In the genomic region with DNA sequence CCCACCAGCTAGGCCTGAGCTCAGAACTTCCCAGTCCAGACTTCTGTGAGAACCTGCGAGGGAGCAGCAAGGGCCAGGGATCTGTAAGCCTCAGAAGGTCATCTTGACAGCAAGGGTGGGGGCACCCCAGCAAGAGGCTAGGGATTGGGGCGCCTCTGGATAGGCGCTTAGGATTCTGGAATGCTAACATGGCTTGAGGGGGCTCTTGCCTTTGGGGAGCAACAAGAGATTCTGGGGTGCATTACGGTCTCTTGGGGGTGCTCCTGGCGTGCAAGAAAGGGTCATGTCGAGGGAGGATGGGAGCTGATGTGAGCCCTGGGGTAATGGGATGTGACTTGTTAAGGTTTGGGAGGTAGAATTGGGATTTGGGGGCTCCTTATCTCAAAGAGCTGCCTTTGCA, we compare ENCODE assay signal across 8 mouse cellular contexts. TPM values are rescaled to one million over a fixed set of nuclear protein-coding genes. Genes with fewer than 3 reads are reported as not detected.
DNase-seq lines count a peak whose midpoint lies in the region; ATAC-seq and TF ChIP-seq lines count a peak whose summit lies in the region.

No protein-coding gene starts in this region.

- peak overlapping the region; percentile 20 for H3K27ac ChIP-seq in ES-Bruce4 (ENCODE audit: insufficient read depth, low read length)
- H3K27ac ChIP-seq in heart, embryonic 16.5 days (ENCODE audit: low read length), result peak overlapping the region; percentile 81
- H3K27ac ChIP-seq in liver, embryonic 16.5 days (ENCODE audit: low read length), result no peak overlapping the region

- peak; percentile 26 for DNase-seq in gastrocnemius, postnatal 10 days
- DNase-seq in gastrocnemius, postnatal 4 days (ENCODE audit: low spot score in 2 of 2), result no peak
- DNase-seq in right cerebral cortex, postnatal 36 days (ENCODE audit: low spot score in 2 of 2), result no peak

- H3K4me1 ChIP-seq in ES-Bruce4 (ENCODE audit: control insufficient read depth, insufficient read depth, low read length), result peaks cover 3% of the 10 kb centered on the region
- H3K4me1 ChIP-seq in heart, embryonic 16.5 days (ENCODE audit: control insufficient read depth, insufficient read depth, low read length), result peaks cover 35% of the 10 kb centered on the region
- H3K4me1 ChIP-seq in liver, embryonic 16.5 days (ENCODE audit: control insufficient read depth, low read depth, low read length), result peaks cover 13% of the 10 kb centered on the region; the same call in 1 of the 2 replicates

- H3K9ac ChIP-seq in ES-Bruce4 (ENCODE audit: low read depth, poor library complexity, severe bottlenecking), result peak overlapping the region; percentile 62
- peak overlapping the region; percentile 65 for H3K9ac ChIP-seq in heart, embryonic 16.5 days (ENCODE audit: low read length)
- no peak overlapping the region for H3K9ac ChIP-seq in liver, embryonic 16.5 days (ENCODE audit: low read depth, low read length)

- no peaks in the 10 kb centered on the region for H3K9me3 ChIP-seq in ES-Bruce4 (replicated peaks; ENCODE audit: control insufficient read depth, insufficient read depth, low read length, poor library complexity, severe bottlenecking)
- H3K9me3 ChIP-seq in heart, embryonic 16.5 days (replicated peaks; ENCODE audit: control insufficient read depth, low read length), result peaks cover 6% of the 10 kb centered on the region
- no peaks in the 10 kb centered on the region for H3K9me3 ChIP-seq in liver, embryonic 16.5 days (replicated peaks; ENCODE audit: control insufficient read depth, low read length)

- H3K27me3 ChIP-seq in ES-Bruce4 (ENCODE audit: control insufficient read depth, insufficient read depth, low read length, poor library complexity, severe bottlenecking), result no peaks in the 10 kb centered on the region
- no peaks in the 10 kb centered on the region for H3K27me3 ChIP-seq in heart, embryonic 16.5 days (ENCODE audit: control insufficient read depth, insufficient read depth, low read length)
- peaks cover 14% of the 10 kb centered on the region for H3K27me3 ChIP-seq in liver, embryonic 16.5 days (ENCODE audit: control insufficient read depth, insufficient read depth, low read depth, low read length)

- no peak for TF ChIP-seq CTCF in ES-Bruce4 (IDR thresholded peaks at IDR 0.05; ENCODE audit: low read depth, low read length)

- no peak for TF ChIP-seq POLR2A in ES-Bruce4 (IDR thresholded peaks at IDR 0.05; ENCODE audit: insufficient read depth, low read length)

- peak overlapping the region; percentile 96 for H3K4me2 ChIP-seq in heart, embryonic 16.5 days (ENCODE audit: low read depth, low read length)
- H3K4me2 ChIP-seq in liver, embryonic 16.5 days (ENCODE audit: low read depth, low read length), result peak overlapping the region; percentile 70; the same call in 1 of the 2 replicates

- WGBS in heart, embryonic 16.5 days, result 34% methylated on average over 6 of the region's 6 CpGs
- WGBS in liver, embryonic 16.5 days (ENCODE audit: insufficient replicate concordance), result 46% methylated on average over 6 of the region's 6 CpGs

- TF ChIP-seq EP300 in ES-Bruce4 (IDR thresholded peaks at IDR 0.05; ENCODE audit: insufficient read depth, low read depth, low read length), result no peak

- no peaks in the 10 kb centered on the region for H3K36me3 ChIP-seq in ES-Bruce4 (ENCODE audit: control insufficient read depth, insufficient read depth, low read length, poor library complexity, severe bottlenecking)
- 0 out of 2 replicates have a peak, but pooled peaks cover 2% of the 10 kb centered on the region for H3K36me3 ChIP-seq in heart, embryonic 16.5 days (ENCODE audit: control insufficient read depth, insufficient read depth)
- H3K36me3 ChIP-seq in liver, embryonic 16.5 days (ENCODE audit: control insufficient read depth, insufficient read depth), result no peaks in the 10 kb centered on the region

- ATAC-seq in heart, embryonic 16.5 days (replicated peaks; ENCODE audit: extremely low read depth, insufficient read depth, low FRiP score), result no peak
- no peak for ATAC-seq in liver, embryonic 16.5 days (ENCODE audit: low read depth)
- no peak for ATAC-seq in granulocyte monocyte progenitor cell, adult 5-6 weeks (replicated peaks; ENCODE audit: poor library complexity, severe bottlenecking)
- ATAC-seq in megakaryocyte, adult 5-6 weeks (ENCODE audit: poor library complexity, severe bottlenecking), result no peak

- H3K4me3 ChIP-seq in ES-Bruce4 (ENCODE audit: low read depth, low read length), result peak overlapping the region; percentile 68
- H3K4me3 ChIP-seq in heart, embryonic 16.5 days (ENCODE audit: low read length), result peak overlapping the region; percentile 62
- peak overlapping the region; percentile 58 for H3K4me3 ChIP-seq in liver, embryonic 16.5 days (ENCODE audit: low read depth, low read length)

RNA-seq across cellular contexts. Expression of gene Slc27a1, which starts 0.3 kb away (rescaled TPM):
- total RNA-seq in gastrocnemius, postnatal 10 days (2021), result 10 to 100 TPM; 39.7 to 41.1 TPM
- total RNA-seq in gastrocnemius, postnatal 4 days (2021), result 10 to 100 TPM; 51.7 to 52.8 TPM
- polyA plus RNA-seq in ES-Bruce4 (2011; ENCODE audit: insufficient read depth, insufficient read length, low read depth, missing spikeins), result 21.8 and 27.3 TPM in 2 replicates
- polyA plus RNA-seq in heart, embryonic 16.5 days (2015; fragmentation: Nextera tagmentation; extraction: Ambion mirVana), result 25.1 and 26.2 TPM in 2 replicates
- 2.8 and 3.2 TPM in 2 replicates for polyA plus RNA-seq in liver, embryonic 16.5 days (2015; fragmentation: Nextera tagmentation; extraction: Ambion mirVana)
- 7.8 and 10.2 TPM in 2 replicates for total RNA-seq in granulocyte monocyte progenitor cell, adult 5-6 weeks (2014; fragmentation: Nextera tagmentation)
- total RNA-seq in granulocyte monocyte progenitor cell, adult 5-6 weeks (2017), result 3.3 and 6.2 TPM in 2 replicates
- 1.5 and 2.0 TPM in 2 replicates for total RNA-seq in megakaryocyte, adult 5-6 weeks (2015)
- 2.8 and 3.9 TPM in 2 replicates for total RNA-seq in megakaryocyte, adult 5-6 weeks (2017)

RNA-seq across cellular contexts. Expression of gene Nxnl1, which starts 2.5 kb away (rescaled TPM):
- under 1 TPM in 1 of 2 experiments, not detected in 1; 0.14 TPM for total RNA-seq in gastrocnemius, postnatal 10 days (2021)
- total RNA-seq in gastrocnemius, postnatal 4 days (2021), result under 1 TPM; 0.26 to 0.29 TPM
- polyA plus RNA-seq in ES-Bruce4 (2011; ENCODE audit: insufficient read depth, insufficient read length, low read depth, missing spikeins), result not detected in 2 replicates
- 0.06 and 0.18 TPM in 2 replicates for polyA plus RNA-seq in heart, embryonic 16.5 days (2015; fragmentation: Nextera tagmentation; extraction: Ambion mirVana)
- polyA plus RNA-seq in liver, embryonic 16.5 days (2015; fragmentation: Nextera tagmentation; extraction: Ambion mirVana), result 0.05 TPM in 1 of 2 replicates, not detected in the other
- not detected in 2 replicates for total RNA-seq in granulocyte monocyte progenitor cell, adult 5-6 weeks (2014; fragmentation: Nextera tagmentation)
- total RNA-seq in granulocyte monocyte progenitor cell, adult 5-6 weeks (2017), result 0.36 TPM in 1 of 2 replicates, not detected in the other
- total RNA-seq in megakaryocyte, adult 5-6 weeks (2015), result not detected in 2 replicates
- 0.11 TPM in 1 of 2 replicates, not detected in the other for total RNA-seq in megakaryocyte, adult 5-6 weeks (2017)

RNA-seq across cellular contexts. Expression of gene Tmem221, which starts 10.3 kb away (rescaled TPM):
- under 1 TPM in 1 of 2 experiments, not detected in 1; 0.14 TPM for total RNA-seq in gastrocnemius, postnatal 10 days (2021)
- under 1 TPM in 1 of 2 experiments, not detected in 1; 0.21 TPM for total RNA-seq in gastrocnemius, postnatal 4 days (2021)
- polyA plus RNA-seq in ES-Bruce4 (2011; ENCODE audit: insufficient read depth, insufficient read length, low read depth, missing spikeins), result 2.2 and 2.4 TPM in 2 replicates
- 0.99 and 1.4 TPM in 2 replicates for polyA plus RNA-seq in heart, embryonic 16.5 days (2015; fragmentation: Nextera tagmentation; extraction: Ambion mirVana)
- 0.55 and 0.67 TPM in 2 replicates for polyA plus RNA-seq in liver, embryonic 16.5 days (2015; fragmentation: Nextera tagmentation; extraction: Ambion mirVana)
- total RNA-seq in granulocyte monocyte progenitor cell, adult 5-6 weeks (2014; fragmentation: Nextera tagmentation), result not detected in 2 replicates
- not detected in 2 replicates for total RNA-seq in granulocyte monocyte progenitor cell, adult 5-6 weeks (2017)
- total RNA-seq in megakaryocyte, adult 5-6 weeks (2015), result 1.7 and 1.8 TPM in 2 replicates
- total RNA-seq in megakaryocyte, adult 5-6 weeks (2017), result 0.57 and 0.99 TPM in 2 replicates

RNA-seq across cellular contexts. Expression of gene Pgls, which starts 23.0 kb away (rescaled TPM):
- 10 to 100 TPM; 49.3 to 54.5 TPM for total RNA-seq in gastrocnemius, postnatal 10 days (2021)
- total RNA-seq in gastrocnemius, postnatal 4 days (2021), result 10 to 100 TPM; 71.4 to 72.1 TPM
- 57.2 and 65.6 TPM in 2 replicates for polyA plus RNA-seq in ES-Bruce4 (2011; ENCODE audit: insufficient read depth, insufficient read length, low read depth, missing spikeins)
- 188 and 205 TPM in 2 replicates for polyA plus RNA-seq in heart, embryonic 16.5 days (2015; fragmentation: Nextera tagmentation; extraction: Ambion mirVana)
- polyA plus RNA-seq in liver, embryonic 16.5 days (2015; fragmentation: Nextera tagmentation; extraction: Ambion mirVana), result 81.3 and 93.9 TPM in 2 replicates
- 143 and 180 TPM in 2 replicates for total RNA-seq in granulocyte monocyte progenitor cell, adult 5-6 weeks (2014; fragmentation: Nextera tagmentation)
- 155 and 185 TPM in 2 replicates for total RNA-seq in granulocyte monocyte progenitor cell, adult 5-6 weeks (2017)
- 65.1 and 73.6 TPM in 2 replicates for total RNA-seq in megakaryocyte, adult 5-6 weeks (2015)
- 50.5 and 78.3 TPM in 2 replicates for total RNA-seq in megakaryocyte, adult 5-6 weeks (2017)

RNA-seq across cellular contexts. Expression of gene Mvb12a, which starts 26.2 kb away (rescaled TPM):
- 10 to 100 TPM; 21.8 to 25.5 TPM for total RNA-seq in gastrocnemius, postnatal 10 days (2021)
- total RNA-seq in gastrocnemius, postnatal 4 days (2021), result 10 to 100 TPM; 30.3 to 33.1 TPM
- 72.6 and 74.1 TPM in 2 replicates for polyA plus RNA-seq in ES-Bruce4 (2011; ENCODE audit: insufficient read depth, insufficient read length, low read depth, missing spikeins)
- polyA plus RNA-seq in heart, embryonic 16.5 days (2015; fragmentation: Nextera tagmentation; extraction: Ambion mirVana), result 60.3 and 65.8 TPM in 2 replicates
- 30.2 and 32.5 TPM in 2 replicates for polyA plus RNA-seq in liver, embryonic 16.5 days (2015; fragmentation: Nextera tagmentation; extraction: Ambion mirVana)
- 50.2 and 64.1 TPM in 2 replicates for total RNA-seq in granulocyte monocyte progenitor cell, adult 5-6 weeks (2014; fragmentation: Nextera tagmentation)
- total RNA-seq in granulocyte monocyte progenitor cell, adult 5-6 weeks (2017), result 55.0 and 56.6 TPM in 2 replicates
- 47.1 and 48.5 TPM in 2 replicates for total RNA-seq in megakaryocyte, adult 5-6 weeks (2015)
- 42.8 and 68.8 TPM in 2 replicates for total RNA-seq in megakaryocyte, adult 5-6 weeks (2017)
